Mouse (Mus musculus): ENCODE results near the gene Mcm6. TPM values are rescaled to one million over a fixed set of nuclear protein-coding genes. Genes with fewer than 3 reads are reported as not detected.

The Mcm6 gene
- total and polyA plus RNA-seq, 3 experiments: 260 to 457 (median 297) TPM

DNA sequence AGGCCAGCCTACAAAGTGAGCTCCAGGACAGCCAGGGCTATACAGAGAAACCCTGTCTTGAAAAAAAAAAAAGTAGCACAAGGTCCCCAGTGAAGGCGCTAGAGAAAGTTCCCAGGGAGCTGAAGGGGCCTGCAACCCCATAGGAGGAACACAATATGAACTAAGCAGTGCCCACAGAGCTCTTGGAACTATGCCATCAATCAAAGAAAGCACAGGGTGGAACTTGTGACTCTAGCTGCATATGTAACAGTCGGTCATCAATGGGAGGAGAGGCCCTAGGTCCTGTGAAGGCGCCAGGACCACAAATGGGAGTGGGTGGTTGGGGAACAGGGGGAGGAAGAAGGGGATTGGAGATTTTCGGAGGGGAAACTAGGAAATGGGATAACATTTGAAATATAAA, 17.4 kb upstream of the Mcm6 start:
- dilution Hi-C loops (cut with MboI; ENCODE audit: extremely low pct_ligation_motif_present, extremely low pct_unique_long_range_greater_than_20kb, low sequenced_read_pairs) (no loop called here), in situ Hi-C loops (cut with MboI; ENCODE audit: low pct_ligation_motif_present, low pct_unique_long_range_greater_than_20kb, low sequenced_read_pairs) (no loop called here)
- H3K4me2 ChIP-seq (ENCODE audit: insufficient read depth, low read depth, poor library complexity, severe bottlenecking): no peak overlapping the region
- H3K36me3 ChIP-seq (replicated peaks in 1 of 2; ENCODE audit: control insufficient read depth in 1 of 2, insufficient read depth in 1 of 2, low read length in 1 of 2): peaks cover 31 to 79% of the 10 kb centered on the region in 2 experiments
- H3K79me2 ChIP-seq (replicated peaks; ENCODE audit: control insufficient read depth, extremely low read depth, insufficient read depth, poor library complexity, severe bottlenecking): peaks cover 13% of the 10 kb centered on the region
- TF ChIP-seq RAD21 (IDR thresholded peaks at IDR 0.05; ENCODE audit: low read depth, low read length) (no peak), KAT2A (IDR thresholded peaks at IDR 0.05; ENCODE audit: insufficient replicate concordance, low read length) (no peak), JUN (IDR thresholded peaks at IDR 0.05; ENCODE audit: insufficient read depth, low read depth, low read length) (no peak), UBTF (IDR thresholded peaks at IDR 0.05; ENCODE audit: low read depth, low read length) (no peak), MAX (IDR thresholded peaks at IDR 0.05; ENCODE audit: low read length) (no peak), TBP (conservative IDR thresholded peaks at IDR 0.05; ENCODE audit: low read depth, low read length) (no peak), MEF2A (IDR thresholded peaks at IDR 0.05; ENCODE audit: borderline replicate concordance, low read depth, low read length) (no peak), SMC3 (IDR thresholded peaks at IDR 0.05; ENCODE audit: low read depth, low read length) (no peak)
- H3K9me3 ChIP-seq (replicated peaks; ENCODE audit: low read length): no peaks in the 10 kb centered on the region
- H3K4me1 ChIP-seq (ENCODE audit: control insufficient read depth in 1 of 2, insufficient read depth in 2 of 2): peaks cover 0 to 33% of the 10 kb centered on the region in 2 experiments; a peak in 2 of 4 replicates
- no peak for DNase-seq (ENCODE audit: extremely low read depth)
- no peak overlapping the region for H3K27ac ChIP-seq (ENCODE audit: insufficient read depth, low read depth)
- no peak overlapping the region for H3K9ac ChIP-seq (ENCODE audit: insufficient read depth, low read depth)
- H3K4me3 ChIP-seq (replicated peaks in 1 of 3; ENCODE audit: low read depth in 2 of 3, low read length in 2 of 3, poor library complexity in 1 of 3): no peak overlapping the region
- H3K27me3 ChIP-seq (replicated peaks): no peaks in the 10 kb centered on the region

DNA sequence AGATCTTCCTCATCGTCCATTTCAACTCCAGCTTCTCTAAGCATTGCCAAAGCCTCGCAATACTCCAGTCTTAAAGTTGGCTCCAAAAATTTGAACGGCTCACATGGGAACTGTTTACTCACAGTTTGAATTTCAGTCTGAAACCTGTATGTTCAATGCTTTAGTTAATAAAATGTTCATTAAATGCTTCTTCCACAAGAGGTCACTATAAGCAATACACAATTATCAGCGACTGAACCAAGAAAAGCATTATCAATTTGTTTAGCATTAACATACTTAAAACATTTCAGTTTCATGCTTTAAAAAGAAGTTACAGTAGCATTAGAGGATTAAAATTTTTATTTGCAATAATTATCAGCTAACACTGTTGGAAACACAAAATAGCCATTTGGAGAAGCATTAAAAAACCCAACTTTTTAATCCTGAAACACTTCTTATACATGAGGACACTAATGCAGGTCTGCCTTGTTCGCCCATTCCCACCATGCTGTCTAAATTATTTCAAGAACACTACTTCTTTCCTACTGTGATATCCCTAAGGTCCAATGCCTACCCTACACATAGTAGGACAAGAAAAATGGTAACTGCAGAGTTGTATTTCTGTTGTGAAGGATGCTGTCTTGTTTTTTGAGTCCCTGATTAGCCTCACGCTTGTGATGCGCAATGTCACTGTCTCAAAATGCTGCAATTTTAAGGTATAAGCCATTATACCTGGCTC, 12.8 kb upstream of the Mcm6 start:
- H3K9me3 ChIP-seq (replicated peaks; ENCODE audit: low read length): no peaks in the 10 kb centered on the region
- in situ Hi-C loops (cut with MboI; ENCODE audit: low pct_ligation_motif_present, low pct_unique_long_range_greater_than_20kb, low sequenced_read_pairs): no loop called here
- peaks cover 3 to 22% of the 10 kb centered on the region in 2 experiments; a peak in 3 of 4 replicates for H3K4me1 ChIP-seq (ENCODE audit: control insufficient read depth in 1 of 2, insufficient read depth in 2 of 2)
- no peak overlapping the region for H3K9ac ChIP-seq (ENCODE audit: insufficient read depth, low read depth)
- no peak overlapping the region for H3K4me2 ChIP-seq (ENCODE audit: insufficient read depth, low read depth, poor library complexity, severe bottlenecking)
- no peaks in the 10 kb centered on the region for H3K27me3 ChIP-seq (replicated peaks)
- TF ChIP-seq RAD21 (IDR thresholded peaks at IDR 0.05; ENCODE audit: low read depth, low read length) (peak; percentile 62), CTCF (conservative IDR thresholded peaks at IDR 0.05 in 1 of 2, IDR thresholded peaks at IDR 0.05 in 1 of 2; ENCODE audit: low read depth in 2 of 2, low read length in 2 of 2) (peak in 1 of 2 experiments; percentile 57; a peak in 2 of 4 replicates), EP300 (IDR thresholded peaks at IDR 0.05; ENCODE audit: low read length) (no peak), TBP (conservative IDR thresholded peaks at IDR 0.05; ENCODE audit: low read depth, low read length) (no peak), MAZ (IDR thresholded peaks at IDR 0.05; ENCODE audit: low read depth, low read length) (no peak), KAT2A (IDR thresholded peaks at IDR 0.05; ENCODE audit: insufficient replicate concordance, low read length) (no peak), ZKSCAN1 (IDR thresholded peaks at IDR 0.05; ENCODE audit: borderline replicate concordance, low read depth, low read length) (peak; percentile 36), IRF4 (IDR thresholded peaks at IDR 0.05; ENCODE audit: low read depth, low read length) (0 out of 2 replicates have a peak, but pooled peaks have one; percentile 10), TCF12 (IDR thresholded peaks at IDR 0.05; ENCODE audit: low read depth, low read length) (no peak), SMC3 (IDR thresholded peaks at IDR 0.05; ENCODE audit: low read depth, low read length) (peak; percentile 46)
- no peak overlapping the region for H3K4me3 ChIP-seq (replicated peaks in 1 of 3; ENCODE audit: low read depth in 2 of 3, low read length in 2 of 3, poor library complexity in 1 of 3)
- dilution Hi-C loops (cut with MboI; ENCODE audit: extremely low pct_ligation_motif_present, extremely low pct_unique_long_range_greater_than_20kb, low sequenced_read_pairs): no loop called here
- DNase-seq (ENCODE audit: extremely low read depth): peak; percentile 35
- peaks cover 39 to 72% of the 10 kb centered on the region in 2 experiments for H3K36me3 ChIP-seq (replicated peaks in 1 of 2; ENCODE audit: control insufficient read depth in 1 of 2, insufficient read depth in 1 of 2, low read length in 1 of 2)
- H3K27ac ChIP-seq (ENCODE audit: insufficient read depth, low read depth): no peak overlapping the region
- H3K79me2 ChIP-seq (replicated peaks; ENCODE audit: control insufficient read depth, extremely low read depth, insufficient read depth, poor library complexity, severe bottlenecking): peaks cover 7% of the 10 kb centered on the region; the same call in 1 of the 2 replicates
